Mouse (Mus musculus) heart, adult 18-20 months (tissue): Measurements from ENCODE around the gene Slc4a3. TPM values are rescaled to one million over a fixed set of nuclear protein-coding genes. Genes with fewer than 3 reads are reported as not detected.

Experiments
- DNase-seq, 2 experiments: peaks; one replicate each; pipeline ENCODE4 v3.0.0; 2021 to 2022; ENCODE audit warnings: mixed read lengths in 1 of 2
- total RNA-seq, 2 experiments: library from RNA; stranded (reverse); gene quantifications; 2 replicates each; pipeline ENCODE4 v1.2.3; 2021

Gene Slc4a3
- total RNA-seq, 2 experiments from 2014 or later, result 249 to 266 TPM

GRCm38 (mm10) chr1:75595930-75596329 is 49.9 kb downstream of the Slc4a3 start:
- DNase-seq, result peak in 1 of 2 experiments; percentile 28

- peak; percentile 49 to 72 for DNase-seq
Observed at GRCm38 (mm10) chr1:75596906-75597305, 50.8 kb downstream of the Slc4a3 start.

GRCm38 (mm10) chr1:75597622-75598021 is 51.6 kb downstream of the Slc4a3 start:
- DNase-seq, result peak; percentile 30 to 79

GRCm38 (mm10) chr1:75601738-75602137 is 55.7 kb downstream of the Slc4a3 start:
- no peak for DNase-seq

- DNase-seq, result no peak
Observed at GRCm38 (mm10) chr1:75603584-75603983, 57.5 kb downstream of the Slc4a3 start.

- DNase-seq, result no peak
Observed at GRCm38 (mm10) chr1:75608225-75608624, 62.2 kb downstream of the Slc4a3 start.

- DNase-seq, result no peak
Observed at GRCm38 (mm10) chr1:75608625-75609263, 62.7 kb downstream of the Slc4a3 start.

- DNase-seq, result no peak
Observed at GRCm38 (mm10) chr1:75609264-75609662, 63.2 kb downstream of the Slc4a3 start.

GRCm38 (mm10) chr1:75610553-75610952 is 64.5 kb downstream of the Slc4a3 start:
- DNase-seq, result no peak

Other genes with a start within 250 kb of the Slc4a3 start
- gene Dnpep, start 228.3 kb upstream of the Slc4a3 start, total RNA-seq, result 10 to 100 TPM; 80.9 to 88.3 TPM
- gene Des, start 185.9 kb upstream of the Slc4a3 start, total RNA-seq, result 1,000 to 10,000 TPM; 1,347 to 1,386 TPM
- 100 to 1,000 TPM; 115 TPM for gene Speg, start 171.0 kb upstream of the Slc4a3 start, total RNA-seq
- 10 to 100 TPM; 34.5 to 38.2 TPM for gene Gmppa, start 110.3 kb upstream of the Slc4a3 start, total RNA-seq
- gene Asic4, start 95.8 kb upstream of the Slc4a3 start, total RNA-seq, result not detected
- gene Chpf, start 67.0 kb upstream of the Slc4a3 start, total RNA-seq, result 10 to 100 TPM; 22.0 to 22.4 TPM
- under 1 TPM; 0.30 to 0.46 TPM for gene Tmem198, start 66.7 kb upstream of the Slc4a3 start, total RNA-seq
- gene Obsl1, start 39.8 kb upstream of the Slc4a3 start, total RNA-seq, result 100 to 1,000 TPM; 107 to 108 TPM
- 1 to 10 TPM; 3.0 to 3.1 TPM for gene Inha, start 39.2 kb upstream of the Slc4a3 start, total RNA-seq
- gene Stk11ip, start 24.7 kb upstream of the Slc4a3 start, total RNA-seq, result 10 to 100 TPM in 1 of 2 experiments, 1 to 10 TPM in 1; 6.6 to 10.9 TPM